Mouse (Mus musculus) kidney, adult 11 months (tissue): ENCODE results near the gene Siva1.
A peak's percentile ranks its signal among the peaks of the same experiment; 100 is the strongest.

Experiments
- DNase-seq: peaks from one replicate; pipeline ENCODE4 v3.0.0; 2022

Siva1 gene

GRCm38 (mm10) chr12:112661327-112661605, 16.8 kb downstream of the Siva1 start:
- DNase-seq, result no peak

GRCm38 (mm10) chr12:112661851-112662250, 17.4 kb downstream of the Siva1 start:
- DNase-seq, result no peak

- DNase-seq, result no peak
Measured at GRCm38 (mm10) chr12:112663303-112663702, 18.8 kb downstream of the Siva1 start.

- DNase-seq, result no peak
Measured at GRCm38 (mm10) chr12:112663716-112664115, 19.2 kb downstream of the Siva1 start.

- DNase-seq, result no peak
Measured at GRCm38 (mm10) chr12:112664124-112664523, 19.6 kb downstream of the Siva1 start.

GRCm38 (mm10) chr12:112664656-112665055, 20.2 kb downstream of the Siva1 start:
- no peak for DNase-seq

- DNase-seq, result peak; percentile 47
Measured at GRCm38 (mm10) chr12:112665445-112665844, 21.0 kb downstream of the Siva1 start.

GRCm38 (mm10) chr12:112665881-112666544, 21.5 kb downstream of the Siva1 start:
- no peak for DNase-seq

GRCm38 (mm10) chr12:112667619-112668297, 23.3 kb downstream of the Siva1 start:
- DNase-seq, result no peak

GRCm38 (mm10) chr12:112670718-112671393, 26.4 kb downstream of the Siva1 start:
- DNase-seq, result no peak

GRCm38 (mm10) chr12:112671891-112672290, 27.4 kb downstream of the Siva1 start:
- DNase-seq, result no peak

- DNase-seq, result no peak
Measured at GRCm38 (mm10) chr12:112672744-112673575, 28.5 kb downstream of the Siva1 start.

GRCm38 (mm10) chr12:112673576-112674091, 29.2 kb downstream of the Siva1 start:
- no peak for DNase-seq

GRCm38 (mm10) chr12:112674132-112675011, 29.9 kb downstream of the Siva1 start, which contains the start of gene Akt1:
Gene Akt1, minus strand, starts transcription at chr12:112674884.
- DNase-seq, result peak; percentile 59

GRCm38 (mm10) chr12:112675245-112676035, 31.0 kb downstream of the Siva1 start:
- peak; percentile 75 for DNase-seq

- no peak for DNase-seq
Measured at GRCm38 (mm10) chr12:112677076-112677475, 32.6 kb downstream of the Siva1 start.

GRCm38 (mm10) chr12:112677943-112678554, 33.6 kb downstream of the Siva1 start:
- DNase-seq, result no peak

GRCm38 (mm10) chr12:112678555-112679026, 34.1 kb downstream of the Siva1 start, which contains the start of gene Zbtb42:
Gene Zbtb42, plus strand, starts transcription at chr12:112678828.
- peak; percentile 67 for DNase-seq

GRCm38 (mm10) chr12:112679027-112679996, 34.8 kb downstream of the Siva1 start:
- DNase-seq, result no peak
